Mouse (Mus musculus) midbrain, embryonic 13.5 days (tissue): Measurements from ENCODE around the gene Hsp90ab1. TPM values are rescaled to one million over a fixed set of nuclear protein-coding genes. Genes with fewer than 3 reads are reported as not detected.
A peak's percentile ranks its signal among the peaks of the same experiment; 100 is the strongest.

Experiments used
- ATAC-seq: fragments of 200-750 bp; cut with Nextera tagmentation; 2 replicates; pipeline ENCODE4 v1.8.0; 2017; ENCODE audit warnings: mild to moderate bottlenecking, moderate TSS enrichment, moderate library complexity
- H3K27ac ChIP-seq: fragments of 300-500 bp; sonication (generic); 2 replicates; pipeline ENCODE4 v1.5.1; 2015; ENCODE audit warnings: inconsistent platforms, mild to moderate bottlenecking, moderate library complexity
- H3K27me3 ChIP-seq: fragments of 300-500 bp; sonication (generic); 2 replicates; pipeline ENCODE4 v1.6.1; 2015; ENCODE audit warnings: mild to moderate bottlenecking, inconsistent platforms
- H3K36me3 ChIP-seq: fragments of 300-500 bp; sonication (generic); 2 replicates; pipeline ENCODE4 v1.6.1; 2015; ENCODE audit warnings: mild to moderate bottlenecking, inconsistent platforms
- H3K4me1 ChIP-seq: fragments of 300-500 bp; sonication (generic); replicated peaks from 2 replicates; pipeline ENCODE4 v1.6.1; 2015; ENCODE audit warnings: inconsistent platforms
- H3K4me2 ChIP-seq: fragments of 300-500 bp; sonication (generic); replicated peaks from 2 replicates; pipeline ENCODE4 v1.6.1; 2015; ENCODE audit warnings: moderate library complexity, mild to moderate bottlenecking, inconsistent platforms
- H3K4me3 ChIP-seq: fragments of 300-500 bp; sonication (generic); replicated peaks from 2 replicates; pipeline ENCODE4 v1.5.1; 2015; ENCODE audit warnings: mild to moderate bottlenecking, inconsistent platforms
- H3K9ac ChIP-seq: fragments of 300-500 bp; sonication (generic); replicated peaks from 2 replicates; pipeline ENCODE4 v1.6.1; 2015; ENCODE audit warnings: mild to moderate bottlenecking, inconsistent platforms
- H3K9me3 ChIP-seq: fragments of 300-500 bp; sonication (generic); 2 replicates; pipeline ENCODE4 v1.6.1; 2016; ENCODE audit warnings: mild to moderate bottlenecking, inconsistent platforms
- WGBS: fragments of 180-500 bp; shearing (Covaris S2); methylation state at CpG from one replicate; pipeline ENCODE4 v1.1.7; 2015; 5-methylcytosine and 5-hydroxymethylcytosine counted together
- polyA plus RNA-seq: library from polyadenylated mRNA; unstranded; fragments of >200 nt; fragmentation: Nextera tagmentation; extraction: Ambion mirVana; gene quantifications from 2 replicates; pipeline ENCODE4 v1.2.1, GENCODE M21; 2015

The Hsp90ab1 gene
- polyA plus RNA-seq, 1 experiment from 2014 or later = 1,587 TPM

- peak overlapping the region; percentile 44 for H3K4me3 ChIP-seq
- H3K36me3 ChIP-seq = no peaks in the 10 kb centered on the region
- peak overlapping the region; percentile 60 for H3K9ac ChIP-seq
- peak overlapping the region; percentile 78 for H3K4me2 ChIP-seq
- peak; percentile 58 for ATAC-seq
- WGBS = under 1% methylated on average over 58 of the region's 58 CpGs
- peaks cover 61% of the 10 kb centered on the region for H3K4me1 ChIP-seq
- no peaks in the 10 kb centered on the region for H3K9me3 ChIP-seq
- no peak overlapping the region for H3K27ac ChIP-seq
- peaks cover 47% of the 10 kb centered on the region for H3K27me3 ChIP-seq
Measured at GRCm38 (mm10) chr17:45594881-45595735, 22.0 kb upstream of the Hsp90ab1 start.

GRCm38 (mm10) chr17:45594195-45594594 lies 21.1 kb upstream of the Hsp90ab1 start:
- peaks cover 52% of the 10 kb centered on the region for H3K4me1 ChIP-seq
- H3K36me3 ChIP-seq = no peaks in the 10 kb centered on the region
- peaks cover 39% of the 10 kb centered on the region for H3K27me3 ChIP-seq
- peak overlapping the region; percentile 78 for H3K4me2 ChIP-seq
- no peak overlapping the region for H3K9ac ChIP-seq
- no peak for ATAC-seq
- 51% methylated on average over 8 of the region's 8 CpGs for WGBS
- no peaks in the 10 kb centered on the region for H3K9me3 ChIP-seq
- peak overlapping the region; percentile 44; the same call in 1 of the 2 replicates for H3K4me3 ChIP-seq
- H3K27ac ChIP-seq = no peak overlapping the region

GRCm38 (mm10) chr17:45593479-45593878 lies 20.4 kb upstream of the Hsp90ab1 start:
- Histone ChIP-seq H3K36me3 (no peaks in the 10 kb centered on the region), H3K4me3 (no peak overlapping the region), H3K27me3 (peaks cover 37% of the 10 kb centered on the region), H3K4me2 (peak overlapping the region; percentile 0; the same call in 1 of the 2 replicates), H3K27ac (no peak overlapping the region), H3K9ac (no peak overlapping the region), H3K9me3 (no peaks in the 10 kb centered on the region), H3K4me1 (peaks cover 49% of the 10 kb centered on the region)
- 24% methylated on average over 8 of the region's 8 CpGs for WGBS
- ATAC-seq = no peak

- H3K4me2 ChIP-seq = no peak overlapping the region
- no peaks in the 10 kb centered on the region for H3K9me3 ChIP-seq
- H3K36me3 ChIP-seq = no peaks in the 10 kb centered on the region
- peaks cover 49% of the 10 kb centered on the region for H3K4me1 ChIP-seq
- no peak overlapping the region for H3K4me3 ChIP-seq
- H3K9ac ChIP-seq = peak overlapping the region; percentile 44
- no peak for ATAC-seq
- H3K27ac ChIP-seq = no peak overlapping the region
- WGBS = 50% methylated on average over 8 of the region's 8 CpGs
- peaks cover 34% of the 10 kb centered on the region for H3K27me3 ChIP-seq
Measured at GRCm38 (mm10) chr17:45592606-45593431, 19.7 kb upstream of the Hsp90ab1 start.

GRCm38 (mm10) chr17:45591701-45592605 lies 18.9 kb upstream of the Hsp90ab1 start:
- H3K4me1 ChIP-seq = peaks cover 45% of the 10 kb centered on the region
- H3K9me3 ChIP-seq = no peaks in the 10 kb centered on the region
- peaks cover 34% of the 10 kb centered on the region for H3K27me3 ChIP-seq
- 54% methylated on average over 16 of the region's 16 CpGs for WGBS
- H3K4me2 ChIP-seq = no peak overlapping the region
- no peaks in the 10 kb centered on the region for H3K36me3 ChIP-seq
- H3K27ac ChIP-seq = no peak overlapping the region
- ATAC-seq = no peak
- no peak overlapping the region for H3K4me3 ChIP-seq
- peak overlapping the region; percentile 44; the same call in 1 of the 2 replicates for H3K9ac ChIP-seq

- no peak overlapping the region for H3K4me3 ChIP-seq
- no peak for ATAC-seq
- H3K9me3 ChIP-seq = no peaks in the 10 kb centered on the region; the same call in 1 of the 2 replicates
- peaks cover 30% of the 10 kb centered on the region for H3K27me3 ChIP-seq
- H3K4me2 ChIP-seq = no peak overlapping the region
- H3K4me1 ChIP-seq = peaks cover 38% of the 10 kb centered on the region
- H3K27ac ChIP-seq = no peak overlapping the region
- H3K9ac ChIP-seq = no peak overlapping the region
- WGBS = 85% methylated on average over 6 of the region's 6 CpGs
- H3K36me3 ChIP-seq = no peaks in the 10 kb centered on the region; the same call in 1 of the 2 replicates
Measured at GRCm38 (mm10) chr17:45590410-45590809, 17.3 kb upstream of the Hsp90ab1 start.

GRCm38 (mm10) chr17:45589844-45590243 lies 16.8 kb upstream of the Hsp90ab1 start:
- no peak overlapping the region for H3K27ac ChIP-seq
- no peaks in the 10 kb centered on the region; the same call in 1 of the 2 replicates for H3K9me3 ChIP-seq
- no peak overlapping the region for H3K4me2 ChIP-seq
- no peak for ATAC-seq
- 95% methylated on average over 8 of the region's 8 CpGs for WGBS
- no peak overlapping the region for H3K4me3 ChIP-seq
- no peak overlapping the region for H3K9ac ChIP-seq
- no peaks in the 10 kb centered on the region; the same call in 1 of the 2 replicates for H3K36me3 ChIP-seq
- H3K4me1 ChIP-seq = peaks cover 38% of the 10 kb centered on the region
- peaks cover 25% of the 10 kb centered on the region for H3K27me3 ChIP-seq

GRCm38 (mm10) chr17:45589236-45589635 lies 16.2 kb upstream of the Hsp90ab1 start:
- Histone ChIP-seq H3K9me3 (no peaks in the 10 kb centered on the region; the same call in 1 of the 2 replicates), H3K9ac (no peak overlapping the region), H3K4me1 (peaks cover 38% of the 10 kb centered on the region), H3K4me2 (no peak overlapping the region), H3K36me3 (no peaks in the 10 kb centered on the region; the same call in 1 of the 2 replicates), H3K4me3 (no peak overlapping the region), H3K27ac (no peak overlapping the region), H3K27me3 (peaks cover 19% of the 10 kb centered on the region)
- 97% methylated on average over 7 of the region's 7 CpGs for WGBS
- ATAC-seq = no peak

- Histone ChIP-seq H3K9ac (no peak overlapping the region), H3K27ac (no peak overlapping the region)
- 96% methylated on average over 7 of the region's 7 CpGs for WGBS
Measured at GRCm38 (mm10) chr17:45588370-45588769, 15.3 kb upstream of the Hsp90ab1 start.

GRCm38 (mm10) chr17:45586449-45586837 lies 13.4 kb upstream of the Hsp90ab1 start:
- Histone ChIP-seq H3K4me3 (no peak overlapping the region), H3K36me3 (no peaks in the 10 kb centered on the region; the same call in 1 of the 2 replicates), H3K9me3 (no peaks in the 10 kb centered on the region; the same call in 1 of the 2 replicates), H3K27ac (no peak overlapping the region), H3K4me2 (no peak overlapping the region), H3K4me1 (peaks cover 21% of the 10 kb centered on the region), H3K27me3 (no peaks in the 10 kb centered on the region), H3K9ac (no peak overlapping the region)
- no peak for ATAC-seq
- WGBS = 97% methylated on average over 3 of the region's 3 CpGs

More at GRCm38 (mm10) chr17:45588370-45588769, 15.3 kb upstream of the Hsp90ab1 start:
- H3K4me1 ChIP-seq = peaks cover 37% of the 10 kb centered on the region
- H3K4me3 ChIP-seq = no peak overlapping the region
- no peaks in the 10 kb centered on the region; the same call in 1 of the 2 replicates for H3K36me3 ChIP-seq
- no peaks in the 10 kb centered on the region; the same call in 1 of the 2 replicates for H3K9me3 ChIP-seq
- peaks cover 11% of the 10 kb centered on the region for H3K27me3 ChIP-seq
- no peak for ATAC-seq
- H3K4me2 ChIP-seq = no peak overlapping the region
